Mouse (Mus musculus) embryonic fibroblast, embryonic 13.5 days (primary cell): ENCODE data around the gene Gm28635.

Experiments
- CTCF ChIP-seq: IDR thresholded peaks from 2 replicates; pipeline ENCODE4 v1.5.1; 2011; ENCODE audit warnings: mild to moderate bottlenecking, control low read depth, low read length, moderate library complexity, borderline replicate concordance; ENCODE audit not compliant: insufficient read depth
- POLR2A ChIP-seq: IDR thresholded peaks from 2 replicates; pipeline ENCODE4 v1.6.1; 2011; ENCODE audit warnings: low read depth, mild to moderate bottlenecking, control low read depth, low read length, moderate library complexity

DNA sequence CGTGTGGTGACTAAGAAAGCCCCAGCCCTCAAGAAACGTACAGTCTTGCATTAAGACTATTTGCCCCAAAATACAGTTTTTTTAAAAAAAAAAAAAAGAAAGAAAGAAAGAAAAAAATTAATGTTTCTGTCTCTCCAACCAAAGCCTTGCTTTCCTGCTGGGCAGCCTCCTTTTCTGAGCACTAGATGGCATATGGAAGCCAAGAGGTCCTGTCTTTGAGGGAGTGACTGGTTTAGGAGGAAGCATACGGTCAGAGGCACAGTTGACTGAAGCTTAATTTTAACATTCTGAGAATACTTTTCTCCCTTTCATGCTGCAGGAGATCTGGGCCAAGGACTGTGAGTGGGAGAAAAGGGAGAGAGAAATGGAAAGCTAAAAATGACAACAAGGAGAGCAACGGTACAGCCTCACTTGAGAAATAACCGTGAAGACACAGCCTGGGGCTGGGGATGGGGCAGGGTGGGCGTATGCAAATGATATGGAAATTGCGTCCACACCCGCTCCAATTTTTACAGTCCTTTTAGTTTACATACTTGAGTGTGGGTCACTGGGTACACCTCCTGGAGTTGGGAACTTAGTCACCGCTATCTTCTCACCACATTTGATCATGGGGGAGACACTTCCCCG is 120.8 kb downstream of the Gm28635 start:
- TF ChIP-seq POLR2A, result no peak
- TF ChIP-seq CTCF, result no peak
